23 mouse cellular contexts compared by ENCODE assay signal in the genomic region with DNA sequence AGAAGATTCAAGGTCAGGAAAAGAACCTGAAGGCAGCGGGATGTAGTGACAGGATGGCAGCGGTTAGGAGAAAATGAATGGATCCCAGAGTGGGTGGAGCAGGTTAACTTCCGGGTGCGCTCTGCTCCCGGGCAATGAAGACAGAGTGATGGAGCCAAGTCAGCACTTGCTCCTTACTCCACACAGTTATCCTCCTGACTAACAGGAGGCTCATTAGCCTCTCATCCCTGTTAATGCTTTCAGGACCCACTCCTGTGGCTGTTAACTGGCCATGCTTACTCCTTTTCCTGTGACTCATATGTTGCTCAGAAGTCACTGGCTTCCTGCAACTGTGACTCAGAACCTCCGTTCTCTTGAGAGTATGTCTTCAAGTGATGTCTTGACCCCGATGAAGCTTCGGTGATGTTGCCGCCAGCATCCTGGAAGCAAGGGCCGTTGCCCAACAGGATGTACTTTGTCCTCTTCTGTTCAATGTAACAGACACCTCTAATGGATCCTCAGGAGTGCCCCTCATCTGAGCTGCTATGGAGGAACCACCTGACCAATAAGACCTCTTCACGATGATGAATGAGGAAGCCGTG.
DNase-seq lines count a peak whose midpoint lies in the region; ATAC-seq lines count a peak whose summit lies in the region.
"Had no signal": no experiment of that assay in that cellular context is flagged by ENCODE, and none has a peak within 500 bp of the region (broad histone marks: within the 10 kb centered on the region; RNA-seq: fewer than 3 reads in every experiment).

No protein-coding gene starts in this region.

- DNase-seq in frontal cortex, postnatal 25 days (ENCODE audit: low spot score in 2 of 2): no peak
- peak; percentile 77 for DNase-seq in MN1 (ENCODE audit: low spot score)
- no peak for DNase-seq in cerebellum, postnatal 14 days
- DNase-seq in lung, postnatal 10 days: no peak
- DNase-seq: adrenal gland, postnatal 36 days; B cell, adult 2 months; gastrocnemius, postnatal 36 days; heart, postnatal 36 days; kidney, adult 11 months; left cerebral cortex, postnatal 4 days; liver; lung, postnatal 14 days had no signal

- peak overlapping the region; percentile 30 for H3K4me3 ChIP-seq in megakaryocyte, embryonic 14.5 days (replicated peaks)
- H3K4me3 ChIP-seq: embryonic facial prominence, embryonic 10.5 days; forebrain, embryonic 13.5 days; heart, embryonic 13.5 days; midbrain, embryonic 10.5 days; neural tube, embryonic 12.5 days; stomach, embryonic 15.5 days had no signal

- H3K4me1 ChIP-seq in megakaryocyte, embryonic 14.5 days: no peaks in the 10 kb centered on the region
- H3K4me1 ChIP-seq: stomach, embryonic 15.5 days had no signal

- no peaks in the 10 kb centered on the region for H3K36me3 ChIP-seq in megakaryocyte, embryonic 14.5 days (replicated peaks; ENCODE audit: low read length)
- H3K36me3 ChIP-seq: embryonic facial prominence, embryonic 10.5 days; heart, embryonic 13.5 days; midbrain, embryonic 10.5 days; neural tube, embryonic 12.5 days; stomach, embryonic 15.5 days had no signal

- H3K9me3 ChIP-seq in megakaryocyte, embryonic 14.5 days: peaks cover 13% of the 10 kb centered on the region
- H3K9me3 ChIP-seq: embryonic facial prominence, embryonic 10.5 days; forebrain, embryonic 13.5 days; heart, embryonic 13.5 days; midbrain, embryonic 10.5 days; neural tube, embryonic 12.5 days; stomach, embryonic 15.5 days had no signal

- ATAC-seq in frontal cortex, adult (ENCODE audit: low TSS enrichment): 0 out of 2 replicates have a peak, but pooled peaks have one; percentile 6
- ATAC-seq in megakaryocyte, adult 5-6 weeks (ENCODE audit: poor library complexity, severe bottlenecking): no peak
- ATAC-seq in megakaryocyte progenitor cell, adult 5-6 weeks (replicated peaks; ENCODE audit: poor library complexity): 0 out of 2 replicates have a peak, but pooled peaks have one; percentile 16
- ATAC-seq: forebrain, embryonic 13.5 days; hindbrain, postnatal 0 days had no signal

- no peaks in the 10 kb centered on the region for H3K27me3 ChIP-seq in megakaryocyte, embryonic 14.5 days (replicated peaks)
- H3K27me3 ChIP-seq: forebrain, embryonic 13.5 days; heart, embryonic 13.5 days; neural tube, embryonic 12.5 days; stomach, embryonic 15.5 days had no signal
